Mouse (Mus musculus) liver, postnatal 0 days (tissue): Measurements from ENCODE around the gene Xylt1.

Experiments used
- CTCF ChIP-seq: sonication (generic); IDR thresholded peaks from 2 replicates; pipeline ENCODE4 v1.5.1; 2016; ENCODE audit warnings: antibody characterized with exemption, low read depth
- EP300 ChIP-seq: IDR thresholded peaks from 2 replicates; pipeline ENCODE4 v1.6.1; 2016; ENCODE audit warnings: antibody characterized with exemption, low read depth, mild to moderate bottlenecking

GRCm38 (mm10) chr7:117386376-117386775 lies 5.6 kb downstream of the Xylt1 start:
- no peak for TF ChIP-seq CTCF
- TF ChIP-seq EP300, result no peak
